ENCODE assay signal across 17 mouse cellular contexts in the genomic region with DNA sequence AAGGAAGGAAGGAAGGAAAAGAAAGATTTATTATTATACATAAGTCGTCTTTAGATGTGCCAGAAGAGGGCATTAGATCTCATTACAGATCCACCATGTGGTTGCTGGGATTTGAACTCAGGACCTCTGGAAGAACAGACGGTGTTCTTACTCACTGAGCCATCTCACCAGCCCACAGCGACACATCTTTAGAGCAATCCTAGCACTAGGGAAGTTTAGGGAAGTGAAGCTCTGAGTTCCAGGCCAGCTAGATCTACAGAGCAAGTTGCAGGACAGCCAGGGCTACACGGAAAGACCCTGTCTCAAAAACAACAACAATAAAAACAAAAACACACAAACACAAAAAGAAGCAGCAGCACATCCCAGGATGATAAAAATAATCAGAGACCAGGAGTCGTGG. TPM values are rescaled to one million over a fixed set of nuclear protein-coding genes. Genes with fewer than 3 reads are reported as not detected.
"Had no signal": no experiment of that assay in that cellular context is flagged by ENCODE, and none has a peak within 500 bp of the region (broad histone marks: within the 10 kb centered on the region; RNA-seq: fewer than 3 reads in every experiment).

No protein-coding gene starts in this region.

RNA-seq across cellular contexts. Expression of gene Pcgf2, which starts 34.5 kb away (rescaled TPM):
- total RNA-seq: monocyte, adult 5-6 weeks had no signal

RNA-seq across cellular contexts. Expression of gene 1700001P01Rik, which starts 40.9 kb away (rescaled TPM):
- total RNA-seq: liver, adult 2 months; megakaryocyte, adult 5-6 weeks; megakaryocyte-erythroid progenitor cell, adult 5-6 weeks; midbrain, postnatal 0 days; monocyte, adult 5-6 weeks had no signal
- polyA plus RNA-seq: limb, embryonic 11.5 days; limb, embryonic 12.5 days; liver, adult 2 months; liver, embryonic 11.5 days; liver, embryonic 12.5 days; liver, embryonic 15.5 days; liver, embryonic 16.5 days; liver, postnatal 0 days; lung, embryonic 14.5 days; lung, postnatal 0 days; macrophage; midbrain, embryonic 14.5 days; midbrain, postnatal 0 days; neural tube, embryonic 11.5 days had no signal
